Mouse (Mus musculus): ENCODE results near the gene Tent5d. TPM values are rescaled to one million over a fixed set of nuclear protein-coding genes. Genes with fewer than 3 reads are reported as not detected.

Tent5d gene
- total RNA-seq (2021), result not detected

DNA sequence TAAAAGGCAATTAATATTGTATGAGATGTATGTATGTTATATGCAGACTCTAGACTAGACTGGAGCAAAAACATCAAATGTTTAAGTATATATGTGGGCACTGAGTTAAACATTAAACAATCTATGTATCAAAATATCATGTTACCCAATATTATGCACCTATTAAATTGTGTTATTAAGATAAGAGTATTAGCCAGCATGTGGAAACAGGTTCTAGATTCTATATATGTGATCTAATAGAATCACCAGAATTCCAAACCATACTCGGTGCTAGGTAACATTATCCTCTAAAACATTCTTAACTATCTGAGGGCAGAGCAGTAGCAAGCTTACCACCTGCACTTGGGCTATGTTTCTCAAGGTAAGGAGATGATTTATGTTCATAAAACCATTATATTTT is at the start of gene Tent5d:
Gene Tent5d, plus strand, starts transcription at position 301 of the 400 bp plus-strand sequence.
- intact Hi-C loops (cut with DNase I), result no loop called here

DNA sequence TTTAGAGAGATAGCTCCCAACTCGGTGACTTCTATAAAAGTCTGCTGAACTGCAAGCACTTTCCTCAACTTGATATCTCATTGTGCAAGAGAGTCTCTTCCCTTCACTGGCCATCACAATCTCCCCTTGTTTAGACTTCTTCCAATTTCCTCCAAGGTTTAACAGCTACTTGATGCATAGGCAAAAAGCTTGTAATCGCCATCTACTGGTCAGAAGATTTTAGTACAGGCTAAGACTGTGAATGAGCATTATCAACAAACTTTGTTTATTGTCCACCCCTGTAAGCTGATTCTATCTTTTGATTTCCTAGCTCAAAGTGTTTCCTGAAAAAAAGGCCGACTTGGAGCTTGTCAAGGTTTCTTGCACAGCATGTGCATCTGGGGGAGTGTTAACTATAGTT is 24.5 kb upstream of the Tent5d start:
- no peak for DNase-seq (ENCODE audit: extremely low spot score in 1 of 2, low spot score in 2 of 2)

More for the DNA sequence above, at the start of gene Tent5d:
- no peak for DNase-seq (ENCODE audit: extremely low spot score in 1 of 2, low spot score in 2 of 2)

GRCm38 (mm10) chrX:107790136-107790535 is 2.3 kb upstream of the Tent5d start:
- no peak for DNase-seq (ENCODE audit: extremely low spot score in 1 of 2, low spot score in 2 of 2)
- intact Hi-C loops (cut with DNase I), result no loop called here

More for the DNA sequence above, 24.5 kb upstream of the Tent5d start:
- intact Hi-C loops (cut with DNase I), result no loop called here

DNA sequence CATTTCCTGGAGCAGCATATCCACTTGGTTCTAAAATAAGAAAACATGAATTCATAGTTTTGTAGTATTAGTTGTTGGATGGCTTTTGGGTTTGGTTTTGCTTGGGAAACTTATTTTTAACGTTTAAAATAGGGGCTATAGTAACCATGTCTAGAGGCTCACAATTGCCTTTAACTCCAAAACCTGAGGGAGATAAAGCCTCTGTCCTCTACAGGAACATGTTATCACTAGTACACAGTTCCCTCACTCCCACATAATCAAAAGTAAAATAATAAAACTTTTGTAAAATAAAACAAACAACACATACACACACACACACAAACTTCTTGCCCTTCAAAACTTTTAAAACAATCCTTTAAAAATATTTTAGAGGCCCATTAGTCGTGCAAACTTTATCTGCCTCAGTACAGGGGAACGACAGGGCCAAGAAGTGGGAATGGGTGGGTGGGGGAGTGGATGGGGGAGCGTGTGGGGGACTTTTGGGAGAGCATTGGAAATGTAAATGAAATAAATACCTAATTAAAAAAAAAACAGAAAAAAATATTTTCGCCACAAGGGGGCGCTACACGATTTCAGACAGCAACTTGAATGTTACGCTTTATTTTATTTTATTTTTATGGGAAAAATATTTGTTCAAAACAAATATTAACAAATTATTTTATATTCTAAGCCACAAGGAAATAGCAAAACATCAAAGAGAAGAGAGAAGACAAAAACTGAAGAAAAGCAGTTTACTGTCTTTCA is 1.5 kb upstream of the Tent5d start:
- intact Hi-C loops (cut with DNase I), result no loop called here
- DNase-seq (ENCODE audit: extremely low spot score in 1 of 2, low spot score in 2 of 2), result no peak

- no peak for DNase-seq (ENCODE audit: extremely low spot score in 1 of 2, low spot score in 2 of 2)
- intact Hi-C loops (cut with DNase I), result no loop called here
These were observed 3.4 kb downstream of the Tent5d start for GRCm38 (mm10) chrX:107795785-107796184.

- intact Hi-C loops (cut with DNase I), result no loop called here
- no peak for DNase-seq (ENCODE audit: extremely low spot score in 1 of 2, low spot score in 2 of 2)
These were observed 4.5 kb downstream of the Tent5d start for GRCm38 (mm10) chrX:107796919-107797318.

GRCm38 (mm10) chrX:107812120-107812519 is 19.7 kb downstream of the Tent5d start:
- no peak for DNase-seq (ENCODE audit: extremely low spot score in 1 of 2, low spot score in 2 of 2)
- intact Hi-C loops (cut with DNase I), result loop anchor here (10.0 kb wide), 1 partner anchor 723 kb away; no protein-coding TSS in a partner anchor

- intact Hi-C loops (cut with DNase I), result loop anchor here (10.0 kb wide), 1 partner anchor 719 kb away; no protein-coding TSS in a partner anchor
- DNase-seq (ENCODE audit: extremely low spot score in 1 of 2, low spot score in 2 of 2), result peak in 1 of 2 experiments; percentile 4
These were observed 23.3 kb downstream of the Tent5d start for GRCm38 (mm10) chrX:107815502-107816217.

GRCm38 (mm10) chrX:107816218-107816554 is 23.8 kb downstream of the Tent5d start, which contains the start of gene 2610002M06Rik:
Gene 2610002M06Rik, minus strand, starts transcription at chrX:107816334.
- intact Hi-C loops (cut with DNase I), result loop anchor here (10.0 kb wide), 1 partner anchor 719 kb away; no protein-coding TSS in a partner anchor
- peak; percentile 83 to 92 for DNase-seq (ENCODE audit: extremely low spot score in 1 of 2, low spot score in 2 of 2)

DNA sequence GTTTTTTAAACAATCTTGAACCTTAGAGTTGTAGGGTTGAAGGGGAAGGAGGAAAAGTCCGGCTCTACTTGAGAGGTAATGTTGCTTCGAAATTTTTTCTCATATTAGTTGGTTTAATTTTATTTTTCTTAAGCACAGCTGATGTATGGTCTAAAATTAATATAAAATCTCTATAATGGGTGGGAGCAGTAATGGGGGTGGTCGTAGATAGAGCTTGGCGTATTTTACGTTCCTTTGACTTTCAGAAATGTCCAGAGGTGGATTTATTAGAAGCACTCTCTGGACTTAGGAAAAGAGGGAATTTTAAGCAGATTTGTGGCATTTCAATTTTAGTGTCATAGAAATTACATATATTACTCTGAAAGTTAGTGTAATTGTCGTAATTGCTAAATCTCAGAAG is 24.3 kb downstream of the Tent5d start:
- intact Hi-C loops (cut with DNase I), result loop anchor here (10.0 kb wide), 1 partner anchor 718 kb away; no protein-coding TSS in a partner anchor
- no peak for DNase-seq (ENCODE audit: extremely low spot score in 1 of 2, low spot score in 2 of 2)

DNA sequence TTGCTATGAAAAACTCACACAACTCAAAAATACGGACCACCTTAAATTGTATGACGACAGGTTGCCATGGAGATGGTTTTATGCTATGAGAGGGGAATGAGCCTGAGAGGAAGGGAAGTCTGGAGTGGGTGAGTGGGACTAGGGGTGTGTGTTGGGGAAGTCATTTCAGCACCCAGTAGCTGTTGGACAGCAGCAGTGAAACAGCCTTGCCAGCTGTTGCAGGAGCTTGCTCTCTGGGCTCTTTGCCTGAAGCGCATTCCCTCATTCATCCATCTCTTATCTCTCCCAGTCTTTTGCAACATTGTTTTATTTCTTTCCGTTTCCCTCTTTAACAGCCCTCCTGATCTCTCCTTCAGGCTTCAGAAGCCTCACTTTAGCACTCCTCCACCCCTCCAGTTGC is 65.8 kb downstream of the Tent5d start:
- intact Hi-C loops (cut with DNase I), result no loop called here
- peak in 1 of 2 experiments; percentile 1 for DNase-seq (ENCODE audit: extremely low spot score in 1 of 2, low spot score in 2 of 2)

Other genes with a start within 250 kb of the Tent5d start
- gene Tbx22, start 124.6 kb upstream of the Tent5d start, total RNA-seq (2021), result not detected
- 10 to 100 TPM; 42.0 to 46.0 TPM for gene 2610002M06Rik, start 23.7 kb downstream of the Tent5d start, total RNA-seq (2021)
- not detected for gene Gm732, start 155.9 kb downstream of the Tent5d start, total RNA-seq (2021)